Mouse (Mus musculus) kidney, embryonic 15.5 days (tissue): ENCODE results near the gene Vstm2b. TPM values are rescaled to one million over a fixed set of nuclear protein-coding genes. Genes with fewer than 3 reads are reported as not detected.

ENCODE experiments used
- ATAC-seq: fragments of 200-750 bp; cut with Nextera tagmentation; replicated peaks from 2 replicates; pipeline ENCODE4 v1.8.0; 2017; ENCODE audit warnings: moderate TSS enrichment; ENCODE audit not compliant: low FRiP score
- H3K27ac ChIP-seq: fragments of 300-500 bp; sonication (generic); 2 replicates; pipeline ENCODE4 v1.5.1; 2015; ENCODE audit warnings: mild to moderate bottlenecking, inconsistent platforms
- H3K27me3 ChIP-seq: fragments of 300-500 bp; sonication (generic); 2 replicates; pipeline ENCODE4 v1.6.1; 2015; ENCODE audit warnings: inconsistent platforms
- H3K36me3 ChIP-seq: fragments of 300-500 bp; sonication (generic); 2 replicates; pipeline ENCODE4 v1.6.1; 2015; ENCODE audit warnings: inconsistent platforms
- H3K4me1 ChIP-seq: fragments of 300-500 bp; sonication (generic); 2 replicates; pipeline ENCODE4 v1.6.1; 2015; ENCODE audit warnings: inconsistent platforms
- H3K4me2 ChIP-seq: fragments of 300-500 bp; sonication (generic); 2 replicates; pipeline ENCODE4 v1.6.1; 2015; ENCODE audit warnings: moderate library complexity, mild to moderate bottlenecking, inconsistent platforms
- H3K4me3 ChIP-seq: fragments of 300-500 bp; sonication (generic); replicated peaks from 2 replicates; pipeline ENCODE4 v1.5.1; 2015; ENCODE audit warnings: mild to moderate bottlenecking, inconsistent platforms
- H3K9ac ChIP-seq: fragments of 300-500 bp; sonication (generic); 2 replicates; pipeline ENCODE4 v1.6.1; 2015; ENCODE audit warnings: mild to moderate bottlenecking, inconsistent platforms
- H3K9me3 ChIP-seq: fragments of 300-500 bp; sonication (generic); replicated peaks from 2 replicates; pipeline ENCODE4 v1.6.1; 2016; ENCODE audit warnings: inconsistent platforms
- WGBS: fragments of 180-500 bp; shearing (Covaris S2); methylation state at CpG from one replicate; pipeline ENCODE4 v1.1.7; 2015; ENCODE audit warnings: mixed read lengths; 5-methylcytosine and 5-hydroxymethylcytosine counted together
- polyA plus RNA-seq: library from polyadenylated mRNA; unstranded; fragments of >200 nt; fragmentation: Nextera tagmentation; extraction: Ambion mirVana; gene quantifications from 2 replicates; pipeline ENCODE4 v1.2.1, GENCODE M21; 2015

Vstm2b gene
- polyA plus RNA-seq, 1 experiment from 2014 or later = 7.8 TPM

DNA sequence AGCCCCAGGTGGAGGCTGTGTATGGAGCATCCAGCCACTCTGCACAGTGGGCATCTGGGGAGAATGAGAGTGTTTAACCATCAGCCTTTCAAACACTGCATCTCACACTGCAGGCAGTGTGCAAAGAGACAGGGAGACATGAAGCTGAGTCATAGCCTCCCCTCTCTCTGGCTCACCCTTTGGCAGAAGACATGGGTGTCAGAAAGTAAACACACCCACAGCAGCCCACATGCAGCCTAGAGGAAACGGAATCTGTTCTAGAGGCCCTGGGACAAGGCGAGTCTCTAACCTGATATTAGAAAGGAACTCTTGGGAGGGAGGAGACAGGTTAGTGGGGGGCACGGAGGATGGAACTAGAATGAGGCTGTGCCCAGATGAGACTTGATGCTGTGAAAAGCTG lies 18.6 kb downstream of the Vstm2b start:
- WGBS = 85% methylated on average over 3 of the region's 3 CpGs
- H3K4me3 ChIP-seq = no peak overlapping the region
- no peaks in the 10 kb centered on the region for H3K36me3 ChIP-seq
- H3K4me2 ChIP-seq = no peak overlapping the region
- H3K9me3 ChIP-seq = no peaks in the 10 kb centered on the region
- no peak overlapping the region for H3K27ac ChIP-seq
- no peaks in the 10 kb centered on the region for H3K27me3 ChIP-seq
- ATAC-seq = no peak
- H3K9ac ChIP-seq = no peak overlapping the region
- H3K4me1 ChIP-seq = no peaks in the 10 kb centered on the region

DNA sequence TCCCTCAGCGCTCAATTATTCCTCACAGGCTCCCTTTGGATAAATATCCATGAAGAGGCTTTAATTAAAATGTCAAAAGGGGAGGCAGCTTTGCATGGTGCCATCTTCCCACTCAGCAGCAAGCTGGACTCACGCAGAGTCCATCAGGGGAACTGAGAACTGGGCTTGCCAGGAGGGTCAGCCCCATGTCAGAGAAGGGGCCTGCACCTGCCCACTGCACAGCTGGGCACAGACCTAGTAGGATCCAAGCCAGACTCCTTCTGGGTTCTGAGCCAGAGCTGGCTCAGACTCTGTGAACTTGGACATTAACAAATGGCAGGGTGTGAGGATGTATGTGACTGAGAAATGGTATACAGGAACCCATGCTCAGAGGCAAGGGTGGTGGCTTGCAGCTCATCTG lies 22.0 kb downstream of the Vstm2b start:
- no peaks in the 10 kb centered on the region for H3K9me3 ChIP-seq
- no peak overlapping the region for H3K27ac ChIP-seq
- no peak overlapping the region for H3K4me2 ChIP-seq
- WGBS = 91% methylated on average over 2 of the region's 2 CpGs
- H3K9ac ChIP-seq = no peak overlapping the region
- ATAC-seq = no peak
- no peaks in the 10 kb centered on the region for H3K36me3 ChIP-seq
- H3K4me3 ChIP-seq = no peak overlapping the region
- H3K4me1 ChIP-seq = no peaks in the 10 kb centered on the region
- no peaks in the 10 kb centered on the region for H3K27me3 ChIP-seq

DNA sequence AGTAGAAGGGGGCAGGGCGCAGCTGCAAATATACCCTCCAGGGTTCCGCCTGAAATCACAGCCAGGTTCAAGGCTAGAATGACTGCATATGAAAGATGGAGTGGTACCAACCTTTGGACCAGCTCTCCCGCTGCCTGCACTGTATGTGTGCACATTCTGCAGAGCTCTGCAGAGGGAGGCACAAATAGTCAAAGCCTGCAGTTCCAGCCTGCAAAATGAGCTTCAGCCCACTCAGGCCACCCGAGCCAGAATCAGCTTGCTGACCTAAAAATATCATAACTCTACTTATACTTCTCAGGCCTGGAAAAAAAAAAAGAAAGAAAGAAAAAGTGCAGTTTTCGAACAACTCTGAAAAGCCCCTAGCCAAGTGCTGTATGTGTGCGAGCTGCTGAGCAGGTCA lies 23.2 kb downstream of the Vstm2b start:
- no peaks in the 10 kb centered on the region for H3K27me3 ChIP-seq
- no peak overlapping the region for H3K4me3 ChIP-seq
- no peak overlapping the region for H3K4me2 ChIP-seq
- ATAC-seq = no peak
- H3K4me1 ChIP-seq = no peaks in the 10 kb centered on the region
- no peaks in the 10 kb centered on the region for H3K36me3 ChIP-seq
- H3K9me3 ChIP-seq = no peaks in the 10 kb centered on the region
- no peak overlapping the region for H3K27ac ChIP-seq
- WGBS = 80% methylated on average over 6 of the region's 6 CpGs
- no peak overlapping the region for H3K9ac ChIP-seq

DNA sequence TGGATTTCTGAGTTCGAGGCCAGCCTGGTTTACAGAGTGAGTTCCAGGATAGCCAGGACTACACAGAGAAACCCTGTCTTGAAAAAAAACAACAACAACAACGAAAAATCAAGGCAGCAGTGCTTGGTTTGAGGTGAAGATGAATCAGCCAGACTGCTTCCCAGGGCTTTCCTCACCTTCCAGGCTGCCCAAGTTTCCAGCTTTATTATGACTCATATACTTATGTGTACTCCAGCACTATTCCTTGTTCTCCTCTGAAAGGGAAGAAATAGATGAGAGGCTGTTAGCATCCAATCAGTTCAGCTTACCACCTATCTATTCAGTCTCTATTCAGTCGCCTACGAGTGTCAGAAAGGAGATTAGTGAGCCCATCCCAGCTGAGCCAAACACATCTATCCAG lies 24.7 kb downstream of the Vstm2b start:
- H3K4me1 ChIP-seq = no peaks in the 10 kb centered on the region
- H3K9me3 ChIP-seq = no peaks in the 10 kb centered on the region
- no peak overlapping the region for H3K4me2 ChIP-seq
- no peak for ATAC-seq
- no peak overlapping the region for H3K4me3 ChIP-seq
- H3K27me3 ChIP-seq = no peaks in the 10 kb centered on the region
- H3K27ac ChIP-seq = no peak overlapping the region
- no peaks in the 10 kb centered on the region for H3K36me3 ChIP-seq
- 82% methylated on average over 4 of the region's 4 CpGs for WGBS
- no peak overlapping the region for H3K9ac ChIP-seq

DNA sequence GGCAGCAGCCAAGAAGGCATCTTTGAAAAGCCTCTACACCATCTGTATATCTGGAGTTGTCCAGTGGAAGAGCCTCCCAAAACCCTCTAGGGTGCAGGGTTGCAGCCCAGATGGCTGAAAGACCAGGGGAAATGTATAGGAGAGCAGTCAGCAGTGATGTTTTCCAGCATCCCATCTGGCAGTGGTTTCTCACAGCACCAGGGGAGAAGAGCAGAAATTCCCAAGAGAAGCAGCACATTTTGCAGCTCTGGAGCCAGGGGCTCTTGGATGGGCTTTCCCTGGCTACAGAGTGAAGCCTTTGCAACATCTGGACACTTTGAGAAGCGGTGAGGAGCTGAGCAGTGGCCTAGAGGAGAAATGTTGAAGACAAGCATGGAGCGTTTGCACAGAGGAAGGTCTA lies 30.3 kb downstream of the Vstm2b start:
- Histone ChIP-seq H3K9ac (no peak overlapping the region), H3K4me2 (no peak overlapping the region), H3K36me3 (no peaks in the 10 kb centered on the region), H3K4me1 (no peaks in the 10 kb centered on the region), H3K4me3 (no peak overlapping the region), H3K27ac (no peak overlapping the region), H3K9me3 (no peaks in the 10 kb centered on the region), H3K27me3 (no peaks in the 10 kb centered on the region)
- no peak for ATAC-seq
- WGBS = 95% methylated on average over 2 of the region's 2 CpGs

DNA sequence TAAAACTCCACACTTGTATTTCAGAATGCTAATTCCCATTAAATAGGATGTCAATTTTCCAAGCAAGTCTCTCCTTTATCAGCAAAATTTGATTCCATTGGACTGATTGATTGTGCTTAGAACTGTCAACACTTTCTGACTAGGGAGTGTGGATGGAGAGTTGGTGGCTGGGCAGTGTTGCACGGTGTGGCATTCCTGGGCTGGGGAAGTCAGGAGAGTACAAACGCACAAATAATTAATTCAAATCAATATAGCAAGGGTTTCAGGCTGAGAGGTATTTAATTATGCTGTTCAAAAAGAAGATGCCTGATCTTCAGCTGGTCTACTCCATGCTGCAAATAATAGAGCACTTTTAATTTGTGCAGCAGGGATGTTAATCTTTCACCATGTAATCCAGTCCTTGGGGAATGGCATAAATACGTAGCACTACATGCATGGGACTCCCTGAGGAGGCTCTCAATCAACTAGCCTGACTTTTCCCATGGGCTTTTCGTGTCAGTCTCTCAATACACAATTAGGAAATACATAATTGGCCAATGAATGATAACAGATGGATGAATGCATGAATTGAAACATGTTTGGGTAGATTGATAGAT lies 38.6 kb downstream of the Vstm2b start:
- Histone ChIP-seq H3K4me2 (no peak overlapping the region), H3K27me3 (no peaks in the 10 kb centered on the region), H3K36me3 (no peaks in the 10 kb centered on the region), H3K27ac (no peak overlapping the region), H3K4me3 (no peak overlapping the region), H3K9me3 (no peaks in the 10 kb centered on the region), H3K4me1 (no peaks in the 10 kb centered on the region), H3K9ac (no peak overlapping the region)
- ATAC-seq = no peak
- 64% methylated on average over 4 of the region's 4 CpGs for WGBS

DNA sequence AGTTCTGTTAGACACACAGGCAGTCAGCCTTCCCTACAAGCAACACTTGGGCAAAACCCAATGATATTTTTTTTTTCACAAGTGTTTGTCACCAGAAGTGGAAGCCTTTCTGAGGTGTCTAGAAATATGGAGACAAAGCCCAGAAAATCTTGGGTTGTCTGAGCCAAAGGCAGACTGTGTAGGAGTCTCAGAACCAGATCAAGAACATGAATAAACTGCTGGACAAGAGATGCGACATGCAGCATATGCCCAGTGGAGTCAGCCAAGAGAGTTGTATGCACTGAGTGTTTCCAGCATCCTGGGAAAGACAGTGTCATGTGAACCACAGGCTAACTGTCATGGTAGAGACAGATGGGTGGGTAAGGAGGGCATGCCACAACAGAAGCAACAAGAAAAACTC lies 41.2 kb downstream of the Vstm2b start:
- Histone ChIP-seq H3K4me1 (no peaks in the 10 kb centered on the region), H3K4me3 (no peak overlapping the region), H3K27me3 (no peaks in the 10 kb centered on the region), H3K9ac (no peak overlapping the region), H3K4me2 (no peak overlapping the region), H3K36me3 (no peaks in the 10 kb centered on the region), H3K9me3 (no peaks in the 10 kb centered on the region), H3K27ac (no peak overlapping the region)
- WGBS = 84% methylated on average over 1 of the region's 1 CpGs
- ATAC-seq = no peak

DNA sequence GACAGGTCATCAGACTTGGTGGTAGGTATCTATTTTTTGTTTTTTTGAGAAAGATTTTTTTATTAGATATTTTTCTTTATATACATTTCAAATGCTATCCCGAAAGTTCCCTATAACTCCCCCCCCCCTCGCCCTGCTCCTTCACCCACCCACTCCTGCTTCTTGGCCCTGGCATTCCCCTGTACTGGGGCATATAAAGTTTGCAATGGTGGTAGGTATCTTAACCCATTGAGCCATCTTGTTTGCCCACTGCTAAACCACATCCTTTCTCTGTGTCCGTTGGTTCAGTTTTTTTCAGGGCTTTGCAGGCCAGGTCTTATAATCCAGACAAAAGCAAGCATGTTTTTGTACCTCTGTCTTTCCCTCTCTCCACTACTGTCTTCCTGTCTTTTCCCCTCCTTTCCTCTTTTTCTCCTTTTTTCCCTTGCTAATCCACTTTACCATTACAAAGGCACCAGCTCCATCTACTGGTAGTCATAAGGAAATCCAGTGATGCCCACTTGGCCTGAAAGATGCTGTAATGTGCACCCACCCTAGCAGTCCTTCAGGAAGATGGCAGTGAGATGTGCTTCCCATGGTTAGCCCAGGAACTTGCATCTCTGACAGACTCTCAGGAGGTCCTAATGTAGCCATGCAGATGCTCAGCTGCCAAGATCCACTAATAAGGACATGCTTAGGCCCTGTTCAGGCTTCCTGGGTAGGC lies 44.3 kb downstream of the Vstm2b start:
- WGBS = 64% methylated on average over 3 of the region's 3 CpGs

More for the DNA sequence above, 44.3 kb downstream of the Vstm2b start:
- Histone ChIP-seq H3K4me1 (no peaks in the 10 kb centered on the region), H3K27me3 (no peaks in the 10 kb centered on the region), H3K27ac (no peak overlapping the region), H3K9ac (no peak overlapping the region), H3K4me2 (no peak overlapping the region), H3K4me3 (no peak overlapping the region), H3K9me3 (no peaks in the 10 kb centered on the region), H3K36me3 (no peaks in the 10 kb centered on the region)
- ATAC-seq = no peak

Other genes with a start within 250 kb of the Vstm2b start
- gene 4930433I11Rik, start 89.2 kb downstream of the Vstm2b start, polyA plus RNA-seq = not detected in 2 replicates
- gene Gm4884, start 134.4 kb downstream of the Vstm2b start, polyA plus RNA-seq = not detected in 2 replicates